Mouse (Mus musculus) limb, embryonic 14.5 days (tissue): Measurements from ENCODE around the gene Gm2310. TPM values are rescaled to one million over a fixed set of nuclear protein-coding genes. Genes with fewer than 3 reads are reported as not detected.

ENCODE experiments used
- ATAC-seq: fragments of 200-750 bp; cut with Nextera tagmentation; 2 replicates; pipeline ENCODE4 v1.8.0; 2017; ENCODE audit warnings: low read depth, moderate number of reproducible peaks, moderate TSS enrichment; ENCODE audit not compliant: low FRiP score
- DNase-seq: peaks from one replicate; pipeline ENCODE4 v3.0.0-alpha.2; 2015; ENCODE audit warnings: low spot score
- H3K27ac ChIP-seq: fragments of 300-500 bp; sonication (generic); replicated peaks from 2 replicates; pipeline ENCODE4 v1.5.1; 2014; ENCODE audit warnings: low read depth, mild to moderate bottlenecking, low read length, moderate library complexity, mixed read lengths
- H3K27me3 ChIP-seq: fragments of 300-500 bp; sonication (generic); 2 replicates; pipeline ENCODE4 v1.6.1; 2014; ENCODE audit warnings: low read length, mixed read lengths; ENCODE audit not compliant: control insufficient read depth, insufficient read depth
- H3K36me3 ChIP-seq: fragments of 300-500 bp; sonication (generic); 2 replicates; pipeline ENCODE4 v1.6.1; 2014; ENCODE audit warnings: mild to moderate bottlenecking, low read length, moderate library complexity, mixed read lengths; ENCODE audit not compliant: control insufficient read depth, insufficient read depth
- H3K4me1 ChIP-seq: fragments of 300-500 bp; sonication (generic); 2 replicates; pipeline ENCODE4 v1.6.1; 2014; ENCODE audit warnings: antibody characterized with exemption, low read length, mixed read lengths; ENCODE audit not compliant: control insufficient read depth, insufficient read depth
- H3K4me2 ChIP-seq: fragments of 300-500 bp; sonication (generic); replicated peaks from 2 replicates; pipeline ENCODE4 v1.6.1; 2014; ENCODE audit warnings: low read depth, mild to moderate bottlenecking, low read length, moderate library complexity; ENCODE audit not compliant: severe bottlenecking
- H3K4me3 ChIP-seq: fragments of 300-500 bp; sonication (generic); replicated peaks from 2 replicates; pipeline ENCODE4 v1.5.1; 2014; ENCODE audit warnings: low read length
- H3K9ac ChIP-seq: fragments of 300-500 bp; sonication (generic); 2 replicates; pipeline ENCODE4 v1.6.1; 2014; ENCODE audit warnings: mild to moderate bottlenecking, low read depth, low read length, moderate library complexity; ENCODE audit not compliant: severe bottlenecking
- H3K9me3 ChIP-seq: fragments of 300-500 bp; sonication (generic); 2 replicates; pipeline ENCODE4 v1.6.1; 2016; ENCODE audit warnings: low read length; ENCODE audit not compliant: control insufficient read depth
- POLR2A ChIP-seq: fragments of 200-500 bp; IDR thresholded peaks from 2 replicates; pipeline ENCODE4 v1.8.0; 2012; ENCODE audit warnings: inconsistent platforms, mild to moderate bottlenecking, moderate library complexity, borderline replicate concordance; ENCODE audit not compliant: insufficient read depth, insufficient read length; ENCODE audit errors: extremely low read depth
- WGBS: fragments of 180-500 bp; shearing (Covaris S2); extraction: QIAGEN DNeasy Blood & Tissue Kit; methylation state at CpG from one replicate; pipeline ENCODE4 v1.1.7; 2014; 5-methylcytosine and 5-hydroxymethylcytosine counted together
- polyA plus RNA-seq, 2 experiments: library from polyadenylated mRNA; depleted of rRNA in 1 of 2; stranded (reverse) in 1 of 2; unstranded in 1 of 2; fragments of >200 nt; fragmentation: Nextera tagmentation in 1 of 2; extraction: Ambion mirVana in 1 of 2; gene quantifications; 2 replicates each; pipeline versions ENCODE4 v1.2.1 to v1.2.3; 2012 to 2014

The Gm2310 gene
- polyA plus RNA-seq, 2 experiments, result not detected

GRCm38 (mm10) chr15:8485261-8485660 is 34.5 kb downstream of the Gm2310 start:
- no peak for TF ChIP-seq POLR2A
- Histone ChIP-seq H3K4me1 (no peaks in the 10 kb centered on the region), H3K27ac (no peak overlapping the region), H3K36me3 (no peaks in the 10 kb centered on the region), H3K4me3 (no peak overlapping the region), H3K27me3 (no peaks in the 10 kb centered on the region), H3K4me2 (no peak overlapping the region), H3K9me3 (no peaks in the 10 kb centered on the region), H3K9ac (no peak overlapping the region)
- WGBS, result 88% methylated on average over 6 of the region's 6 CpGs
- ATAC-seq (no peak), DNase-seq (no peak)

GRCm38 (mm10) chr15:8469006-8469575 is 50.7 kb downstream of the Gm2310 start:
- Histone ChIP-seq H3K9me3 (no peaks in the 10 kb centered on the region), H3K9ac (no peak overlapping the region), H3K4me2 (no peak overlapping the region), H3K36me3 (no peaks in the 10 kb centered on the region), H3K27ac (no peak overlapping the region), H3K4me3 (no peak overlapping the region), H3K4me1 (no peaks in the 10 kb centered on the region), H3K27me3 (no peaks in the 10 kb centered on the region)
- 61% methylated on average over 4 of the region's 4 CpGs for WGBS
- ATAC-seq (no peak), DNase-seq (no peak)
- TF ChIP-seq POLR2A, result no peak

Other genes starting within 250 kb of the Gm2310 start
- 12.8 and 17.6 TPM in 2 replicates for gene Nipbl, start 75.5 kb downstream of the Gm2310 start, polyA plus RNA-seq (2012; rRNA removed)
- gene Nipbl, start 75.5 kb downstream of the Gm2310 start, polyA plus RNA-seq (2014; fragmentation: Nextera tagmentation; extraction: Ambion mirVana), result 23.4 and 25.3 TPM in 2 replicates
- 20.9 and 25.1 TPM in 2 replicates for gene Slc1a3, start 190.8 kb upstream of the Gm2310 start, polyA plus RNA-seq (2012; rRNA removed)
- 26.8 and 31.6 TPM in 2 replicates for gene Slc1a3, start 190.8 kb upstream of the Gm2310 start, polyA plus RNA-seq (2014; fragmentation: Nextera tagmentation; extraction: Ambion mirVana)